Comparison of ENCODE assay signal across 8 mouse cellular contexts in genomic region chr17:55445250-55446184, GRCm38 (mm10). TPM values are rescaled to one million over a fixed set of nuclear protein-coding genes. Genes with fewer than 3 reads are reported as not detected.
DNase-seq lines count a peak whose midpoint lies in the region; ATAC-seq lines count a peak whose summit lies in the region.
"Had no signal": no experiment of that assay in that cellular context is flagged by ENCODE, and none has a peak within 500 bp of the region (broad histone marks: within the 10 kb centered on the region; RNA-seq: fewer than 3 reads in every experiment).

TSS of gene St6gal2 (plus strand) at chr17:55445382.

- peak within 1 kb of the TSS; percentile 71 for H3K4me3 ChIP-seq in neural tube, embryonic 13.5 days
- H3K4me3 ChIP-seq: erythroblast, embryonic 14.5 days had no signal

- WGBS in neural tube, embryonic 13.5 days, result under 1% methylated on average over 84 of the region's 84 CpGs

- peak within 1 kb of the TSS; percentile 97 for H3K27ac ChIP-seq in neural tube, embryonic 13.5 days (replicated peaks)

- ATAC-seq in neural tube, embryonic 13.5 days (ENCODE audit: low read depth), result peak; percentile 93

- H3K36me3 ChIP-seq in neural tube, embryonic 13.5 days, result no peaks in the 10 kb centered on the region

- peaks cover 25% of the 10 kb centered on the region for H3K4me1 ChIP-seq in neural tube, embryonic 13.5 days (replicated peaks)

- peak within 1 kb of the TSS; percentile 75 for H3K4me2 ChIP-seq in neural tube, embryonic 13.5 days

- H3K9me3 ChIP-seq in neural tube, embryonic 13.5 days, result no peaks in the 10 kb centered on the region

- intact Hi-C loops in left cerebral cortex, postnatal 36 days (cut with DNase I), result loop anchor here (5.0 kb wide), 1 partner anchor 158 kb away; no protein-coding TSS in a partner anchor
- intact Hi-C loops in gastrocnemius, postnatal 36 days (cut with DNase I), result no loop called here

- peak within 1 kb of the TSS; percentile 96 for H3K9ac ChIP-seq in neural tube, embryonic 13.5 days

- no peaks in the 10 kb centered on the region for H3K27me3 ChIP-seq in neural tube, embryonic 13.5 days

- DNase-seq in ovary, postnatal 36 days (ENCODE audit: low spot score), result peak; percentile 12
- DNase-seq in ovary, adult 18-20 months (ENCODE audit: low spot score), result no peak
- DNase-seq in embryo, embryonic 11.5 days (ENCODE audit: low read depth, low spot score), result peak; percentile 51
- DNase-seq in heart, postnatal 4 days, result peak; percentile 4
- peak; percentile 77 to 86 for DNase-seq in left cerebral cortex, postnatal 36 days (ENCODE audit: low spot score in 2 of 2)
- no peak for DNase-seq in gastrocnemius, postnatal 36 days

RNA-seq across cellular contexts. Expression of gene St6gal2, which starts in this region (rescaled TPM):
- under 1 TPM in 1 of 2 experiments, not detected in 1; 0.07 TPM for total RNA-seq in heart, postnatal 4 days (2021)
- 10 to 100 TPM; 45.5 to 49.2 TPM for total RNA-seq in left cerebral cortex, postnatal 36 days (2021)
- 17.0 and 20.7 TPM in 2 replicates for polyA plus RNA-seq in neural tube, embryonic 13.5 days (2015; fragmentation: Nextera tagmentation; extraction: Ambion mirVana)
- not detected for total RNA-seq in gastrocnemius, postnatal 36 days (2021)
- polyA plus RNA-seq: erythroblast, embryonic 14.5 days had no signal

Comparison
In these comparisons a context has a peak if more than half of its experiments do, and no peak if none do; other contexts are left out.
1. RNA of gene St6gal2 (total RNA-seq): 45.5 to 49.2 TPM in left cerebral cortex, postnatal 36 days; 0.07 TPM in heart, postnatal 4 days and not detected in gastrocnemius, postnatal 36 days; every median in the first group is over 10 times any median in the second.
2. DNase-seq: peak in ovary, postnatal 36 days (single experiment), embryo, embryonic 11.5 days (single experiment) and left cerebral cortex, postnatal 36 days (2 of 2); none in ovary, adult 18-20 months (single experiment) and gastrocnemius, postnatal 36 days (0 of 2).
3. Peak in DNase-seq in heart, postnatal 4 days; RNA of the gene not detected or under 1 TPM.